Mouse (Mus musculus) erythroid progenitor cell, adult 5-6 weeks (primary cell): ENCODE data around the gene Gpr139. TPM values are rescaled to one million over a fixed set of nuclear protein-coding genes. Genes with fewer than 3 reads are reported as not detected.

Source experiments
- ATAC-seq: replicated peaks from 2 replicates; pipeline ENCODE4 v1.8.0; 2016; ENCODE audit warnings: moderate number of reproducible peaks, mild to moderate bottlenecking, moderate TSS enrichment, inconsistent platforms; ENCODE audit not compliant: poor library complexity, low FRiP score, severe bottlenecking
- total RNA-seq, 2 experiments: library from RNA; stranded (forward) in 1 of 2; stranded (reverse) in 1 of 2; fragments of 150-400 nt in 1 of 2; fragments of 186-747, 209-891 nt in 1 of 2; gene quantifications; 2 replicates each; pipeline versions ENCODE4 v1.2.3 to v1.2.4; 2015 to 2017; ENCODE audit warnings: low replicate concordance in 2 of 2

Gpr139 gene
- total RNA-seq (2015; ENCODE audit: low replicate concordance): not detected in 2 replicates
- total RNA-seq (2017; ENCODE audit: low replicate concordance): not detected in 2 replicates

- no peak for ATAC-seq
Observed at GRCm38 (mm10) chr7:119184341-119185143, at the start of gene Gpr139. TSS of gene Gpr139 (minus strand) at chr7:119184603.

GRCm38 (mm10) chr7:119230971-119231370 is 46.6 kb upstream of the Gpr139 start:
- no peak for ATAC-seq

GRCm38 (mm10) chr7:119222706-119223105 is 38.3 kb upstream of the Gpr139 start:
- no peak for ATAC-seq

GRCm38 (mm10) chr7:119219121-119219520 is 34.7 kb upstream of the Gpr139 start:
- no peak for ATAC-seq

GRCm38 (mm10) chr7:119207251-119207650 is 22.8 kb upstream of the Gpr139 start:
- ATAC-seq: no peak

- ATAC-seq: no peak
Observed at GRCm38 (mm10) chr7:119186374-119186773, 2.0 kb upstream of the Gpr139 start.

GRCm38 (mm10) chr7:119185181-119185940 is 958 bp upstream of the Gpr139 start:
- no peak for ATAC-seq

GRCm38 (mm10) chr7:119181053-119181452 is 3.4 kb downstream of the Gpr139 start:
- no peak for ATAC-seq

GRCm38 (mm10) chr7:119160015-119160414 is 24.4 kb downstream of the Gpr139 start:
- no peak for ATAC-seq

GRCm38 (mm10) chr7:119111771-119112170 is 72.6 kb downstream of the Gpr139 start:
- no peak for ATAC-seq

- ATAC-seq: no peak
Observed at GRCm38 (mm10) chr7:119105878-119106277, 78.5 kb downstream of the Gpr139 start.

- no peak for ATAC-seq
Observed at GRCm38 (mm10) chr7:119096583-119096982, 87.8 kb downstream of the Gpr139 start.

Other genes starting within 250 kb of the Gpr139 start
- gene Gprc5b, start 189.4 kb downstream of the Gpr139 start, total RNA-seq (2015; ENCODE audit: low replicate concordance): not detected in 2 replicates
- gene Gprc5b, start 189.4 kb downstream of the Gpr139 start, total RNA-seq (2017; ENCODE audit: low replicate concordance): 0.08 TPM in 1 of 2 replicates, not detected in the other